Mouse (Mus musculus): Measurements from ENCODE around the gene Ppp2r3c.
"Not testable (repeated sequence)": the region's sequence is repeated elsewhere in the genome, so short reads cannot be mapped to it uniquely, and the experiment has no call there.

The Ppp2r3c gene

GRCm38 (mm10) chr12:55272243-55272642, 30.6 kb downstream of the Ppp2r3c start:
- DNase-seq (ENCODE audit: low spot score) = no peak

DNA sequence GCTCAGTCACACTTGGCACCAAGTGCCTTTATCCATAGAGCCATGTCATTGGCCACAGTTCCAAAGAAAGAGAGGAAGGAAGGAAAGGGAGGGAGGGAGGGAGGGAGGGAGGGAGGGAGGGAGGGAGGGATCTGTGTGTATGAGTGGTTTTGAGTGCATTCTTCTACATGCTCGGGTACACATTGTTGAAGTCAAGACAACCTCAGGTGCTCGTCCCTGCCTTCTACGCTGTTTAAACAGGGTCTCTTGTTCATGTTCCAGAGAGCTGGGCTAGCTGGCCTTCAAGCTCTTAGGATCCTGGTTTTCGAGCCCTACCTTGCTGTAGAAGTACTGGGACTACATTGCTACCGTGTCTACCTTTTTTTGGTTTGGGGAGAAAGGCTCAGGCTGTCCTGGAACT, 39.4 kb downstream of the Ppp2r3c start:
- not testable (repeated sequence) for DNase-seq (ENCODE audit: low spot score)

- DNase-seq (ENCODE audit: low spot score) = not testable (repeated sequence)
Measured at GRCm38 (mm10) chr12:55261950-55262349, 40.8 kb downstream of the Ppp2r3c start.

DNA sequence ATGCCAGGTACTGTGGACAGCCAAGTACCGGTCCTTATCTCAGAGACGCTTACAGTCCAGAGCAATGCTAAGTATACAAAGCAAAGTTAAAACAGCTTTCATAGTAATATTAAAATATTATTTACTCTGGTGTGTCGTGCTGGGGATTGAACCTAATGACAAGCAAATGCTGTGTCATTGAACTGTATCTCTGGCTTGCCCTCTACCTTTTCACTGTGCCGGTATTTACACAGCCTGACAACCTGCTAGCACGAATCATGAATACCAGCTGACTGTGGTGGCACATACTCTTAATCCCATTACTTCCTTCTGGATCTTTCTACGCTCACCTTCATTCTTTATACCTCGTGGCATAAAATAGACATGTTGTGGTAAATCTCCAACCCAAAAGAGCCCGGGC, 60.6 kb downstream of the Ppp2r3c start:
- DNase-seq (ENCODE audit: low spot score) = not testable (repeated sequence)

DNA sequence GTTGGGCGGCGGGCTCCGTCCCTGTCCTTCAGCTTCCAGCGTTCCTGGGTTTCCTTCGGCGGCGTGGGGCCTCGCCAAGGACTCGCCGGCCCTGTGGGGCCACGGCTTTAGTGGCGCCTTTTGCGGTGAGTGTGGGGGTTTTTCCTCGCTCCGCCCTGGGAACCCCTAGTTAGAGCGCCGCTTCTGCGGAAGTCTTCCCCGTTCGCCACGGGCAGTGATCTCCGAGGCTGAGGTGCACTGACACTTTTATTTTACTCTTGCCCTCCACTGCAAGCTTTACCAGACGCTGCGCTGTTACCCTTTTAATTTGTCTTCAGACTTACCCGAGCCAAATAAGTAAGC, 72.3 kb downstream of the Ppp2r3c start:
- DNase-seq (ENCODE audit: low spot score) = not testable (repeated sequence)

DNA sequence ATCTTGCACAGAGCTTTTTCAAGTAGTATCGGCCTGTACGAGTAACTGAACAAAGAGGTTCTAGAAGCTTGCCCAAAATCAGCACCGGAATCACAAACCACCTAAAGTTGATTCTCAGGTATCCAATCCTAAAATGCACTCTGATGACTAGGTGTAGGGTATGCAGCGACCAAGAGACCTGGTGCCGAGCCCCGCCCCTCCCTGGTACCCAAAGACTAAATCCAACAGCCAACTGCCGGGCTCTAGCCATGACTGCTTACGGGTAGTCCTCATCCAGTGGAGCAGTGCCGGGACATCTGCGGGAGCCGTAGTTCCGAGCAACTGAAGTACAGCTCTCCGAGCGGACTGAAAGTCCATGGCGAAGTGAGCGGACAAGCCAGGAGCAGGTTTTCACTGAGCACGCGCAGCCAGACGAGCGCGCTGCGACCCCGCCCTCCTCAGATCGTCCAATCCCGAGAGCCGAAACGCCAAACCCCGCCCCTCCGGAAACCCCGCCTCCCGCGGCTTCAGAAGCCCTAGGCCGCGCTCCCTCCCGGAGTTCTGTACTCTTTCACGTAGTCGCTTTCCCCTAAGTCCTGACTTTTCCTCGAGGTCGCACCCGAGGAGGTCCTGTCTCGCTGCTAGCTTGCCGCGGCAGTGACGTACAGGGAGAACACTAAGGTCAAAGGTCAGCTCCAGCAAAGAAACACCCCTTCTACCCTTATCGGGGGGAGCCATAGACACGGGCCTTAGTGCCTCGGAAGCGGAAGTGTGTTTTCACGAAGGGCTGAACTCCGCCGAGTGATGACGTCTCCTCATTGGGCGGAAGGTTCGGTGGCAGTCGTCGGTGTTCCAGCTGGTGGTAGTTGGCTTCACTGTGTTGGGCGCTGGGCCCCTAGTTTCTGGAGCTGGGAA, 72.9 kb downstream of the Ppp2r3c start, which contains the start of gene Srp54c:
TSS of gene Srp54c (plus strand) at position 543 of the 894 bp plus-strand sequence.
- not testable (repeated sequence) for DNase-seq (ENCODE audit: low spot score)
